ENCODE assay signal across 8 mouse cellular contexts in genomic region chr13:75798413-75799302, GRCm38 (mm10). TPM values are rescaled to one million over a fixed set of nuclear protein-coding genes. Genes with fewer than 3 reads are reported as not detected.
DNase-seq lines count a peak whose midpoint lies in the region; ATAC-seq and TF ChIP-seq lines count a peak whose summit lies in the region.

No protein-coding gene starts in this region.

- no peak overlapping the region for H3K4me3 ChIP-seq in testis, adult 2 months (ENCODE audit: control insufficient read depth, low read depth, low read length)

- peak overlapping the region; percentile 49; the same call in 1 of the 2 replicates for H3K27ac ChIP-seq in testis, adult 2 months (ENCODE audit: control insufficient read depth, insufficient read depth, low read depth, low read length)

- peak; percentile 38; the same call in 1 of the 2 replicates for TF ChIP-seq CTCF in testis, adult 2 months (IDR thresholded peaks at IDR 0.05; ENCODE audit: control insufficient read depth, insufficient read depth, insufficient replicate concordance, low read depth, low read length)

- no peaks in the 10 kb centered on the region for H3K36me3 ChIP-seq in testis, adult 2 months (ENCODE audit: control insufficient read depth, insufficient read depth, low read length)

- no peaks in the 10 kb centered on the region for H3K4me1 ChIP-seq in testis, adult 2 months (ENCODE audit: control insufficient read depth, insufficient read depth, low read length)

- TF ChIP-seq POLR2A in testis, adult 2 months (IDR thresholded peaks at IDR 0.05; ENCODE audit: control insufficient read depth, low read depth, low read length), result no peak

- peak; percentile 52 for DNase-seq in adrenal gland, postnatal 10 days
- DNase-seq in adrenal gland, postnatal 4 days (ENCODE audit: low spot score in 2 of 2), result no peak
- peak; percentile 55 to 58 for DNase-seq in spleen, postnatal 36 days (ENCODE audit: low spot score in 2 of 2)
- no peak for DNase-seq in spleen, postnatal 10 days (ENCODE audit: low spot score in 2 of 2)
- DNase-seq in kidney, postnatal 36 days, result peak; percentile 67 to 81
- no peak for DNase-seq in right cerebral cortex, postnatal 36 days (ENCODE audit: low spot score in 2 of 2)

- no peaks in the 10 kb centered on the region for H3K27me3 ChIP-seq in testis, adult 2 months (ENCODE audit: control insufficient read depth, insufficient read depth, low read length)

- ATAC-seq in erythroid progenitor cell, adult 5-6 weeks (replicated peaks; ENCODE audit: low FRiP score, poor library complexity, severe bottlenecking), result no peak

RNA-seq across cellular contexts. Expression of gene Glrx, which starts 41.0 kb away (rescaled TPM):
- total RNA-seq in adrenal gland, postnatal 10 days (2021), result 10 to 100 TPM; 27.5 to 32.2 TPM
- 10 to 100 TPM; 26.9 to 28.1 TPM for total RNA-seq in adrenal gland, postnatal 4 days (2021)
- polyA plus RNA-seq in testis, adult 2 months (2012; rRNA removed), result 4.3 and 4.5 TPM in 2 replicates
- 62.9 and 66.7 TPM in 2 replicates for total RNA-seq in erythroid progenitor cell, adult 5-6 weeks (2015; ENCODE audit: low replicate concordance)
- total RNA-seq in erythroid progenitor cell, adult 5-6 weeks (2017; ENCODE audit: low replicate concordance), result 18.9 and 34.6 TPM in 2 replicates

Comparison
In these comparisons a context has a peak if more than half of its experiments do, and no peak if none do; other contexts are left out.
1. DNase-seq: peak in adrenal gland, postnatal 10 days (single experiment), spleen, postnatal 36 days (2 of 2) and kidney, postnatal 36 days (2 of 2); none in adrenal gland, postnatal 4 days (0 of 2), spleen, postnatal 10 days (0 of 2) and right cerebral cortex, postnatal 36 days (0 of 2).